Mouse (Mus musculus): Measurements from ENCODE around the gene Sgo2b. TPM values are rescaled to one million over a fixed set of nuclear protein-coding genes. Genes with fewer than 3 reads are reported as not detected.

Sgo2b gene
- polyA plus RNA-seq, 1 experiment from 2014 or later: not detected

DNA sequence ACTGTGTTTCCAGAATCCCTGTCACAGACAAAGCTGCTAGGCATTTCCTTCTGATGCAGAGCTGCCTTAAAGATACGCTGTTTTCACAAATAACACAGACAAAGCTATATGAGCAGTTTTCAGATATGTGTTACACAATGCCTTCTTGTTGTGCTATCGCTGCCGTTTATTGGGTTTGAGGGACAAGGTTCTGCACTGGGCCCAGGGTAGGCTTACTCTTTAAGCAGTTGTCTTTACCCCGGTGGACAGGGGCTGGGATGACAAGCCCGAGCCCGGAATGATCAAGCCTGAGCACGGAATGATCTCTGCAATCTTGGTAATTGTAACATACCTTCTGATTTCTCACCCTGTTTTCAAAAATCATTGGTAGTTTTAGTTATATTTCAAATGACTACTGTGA, 75.1 kb downstream of the Sgo2b start:
- H3K4me3 ChIP-seq: no peak overlapping the region
- no peak overlapping the region for H3K9ac ChIP-seq
- no peaks in the 10 kb centered on the region for H3K9me3 ChIP-seq (replicated peaks)
- H3K4me2 ChIP-seq: 0 out of 2 replicates have a peak overlapping the region, but pooled peaks have one; percentile 33
- no peaks in the 10 kb centered on the region for H3K4me1 ChIP-seq (replicated peaks)
- no peaks in the 10 kb centered on the region for H3K36me3 ChIP-seq
- no peaks in the 10 kb centered on the region for H3K27me3 ChIP-seq
- H3K27ac ChIP-seq: no peak overlapping the region
- ATAC-seq (replicated peaks; ENCODE audit: insufficient number of reproducible peaks, insufficient read depth, low FRiP score, low read depth): no peak
- 86% methylated on average over 7 of the region's 7 CpGs for WGBS

All from heart, embryonic 15.5 days (tissue).